Mouse (Mus musculus) CD4-positive, CD25-positive, alpha-beta regulatory T cell, adult 4 months (primary cell): ENCODE results near the gene Spin2g. TPM values are rescaled to one million over a fixed set of nuclear protein-coding genes. Genes with fewer than 3 reads are reported as not detected.
"Not testable (repeated sequence)": the region's sequence is repeated elsewhere in the genome, so short reads cannot be mapped to it uniquely, and the experiment has no call there.

Source experiments
- ATAC-seq: one replicate; pipeline ENCODE4 v1.8.0; 2017
- polyA plus RNA-seq, 2 experiments: library from polyadenylated mRNA; unstranded; fragments of 100-300 nt; shearing (Covaris generic); gene quantifications; one replicate each; pipeline ENCODE4 v1.2.1; 2017

The Spin2g gene
- not detected for polyA plus RNA-seq

- not testable (repeated sequence) for ATAC-seq
Observed at GRCm38 (mm10) chrX:34238633-34239032, at the start of gene Spin2g. TSS of gene Spin2g (minus strand) at chrX:34238733.

Other genes with a start within 250 kb of the Spin2g start
- gene Btbd35f9, start 77.2 kb downstream of the Spin2g start, polyA plus RNA-seq, result not detected
- not detected for gene Btbd35f8, start 211.8 kb upstream of the Spin2g start, polyA plus RNA-seq